Mouse (Mus musculus): ENCODE data around the gene A230050P20Rik.

GRCm38 (mm10) chr9:20842211-20842610, 26.2 kb upstream of the A230050P20Rik start:
- TF ChIP-seq POLR2A (IDR thresholded peaks at IDR 0.05; ENCODE audit: low read depth, low read length) (no peak), CTCF (IDR thresholded peaks at IDR 0.05; ENCODE audit: extremely low read depth, insufficient read length, insufficient replicate concordance, low read depth, low read length) (no peak)
